Mouse (Mus musculus): ENCODE measurements around the gene Qsox1. TPM values are rescaled to one million over a fixed set of nuclear protein-coding genes. Genes with fewer than 3 reads are reported as not detected.

The Qsox1 gene
- polyA plus RNA-seq (2016; fragmentation: Nextera tagmentation; extraction: Ambion mirVana): 18.5 and 19.8 TPM in 2 replicates

DNA sequence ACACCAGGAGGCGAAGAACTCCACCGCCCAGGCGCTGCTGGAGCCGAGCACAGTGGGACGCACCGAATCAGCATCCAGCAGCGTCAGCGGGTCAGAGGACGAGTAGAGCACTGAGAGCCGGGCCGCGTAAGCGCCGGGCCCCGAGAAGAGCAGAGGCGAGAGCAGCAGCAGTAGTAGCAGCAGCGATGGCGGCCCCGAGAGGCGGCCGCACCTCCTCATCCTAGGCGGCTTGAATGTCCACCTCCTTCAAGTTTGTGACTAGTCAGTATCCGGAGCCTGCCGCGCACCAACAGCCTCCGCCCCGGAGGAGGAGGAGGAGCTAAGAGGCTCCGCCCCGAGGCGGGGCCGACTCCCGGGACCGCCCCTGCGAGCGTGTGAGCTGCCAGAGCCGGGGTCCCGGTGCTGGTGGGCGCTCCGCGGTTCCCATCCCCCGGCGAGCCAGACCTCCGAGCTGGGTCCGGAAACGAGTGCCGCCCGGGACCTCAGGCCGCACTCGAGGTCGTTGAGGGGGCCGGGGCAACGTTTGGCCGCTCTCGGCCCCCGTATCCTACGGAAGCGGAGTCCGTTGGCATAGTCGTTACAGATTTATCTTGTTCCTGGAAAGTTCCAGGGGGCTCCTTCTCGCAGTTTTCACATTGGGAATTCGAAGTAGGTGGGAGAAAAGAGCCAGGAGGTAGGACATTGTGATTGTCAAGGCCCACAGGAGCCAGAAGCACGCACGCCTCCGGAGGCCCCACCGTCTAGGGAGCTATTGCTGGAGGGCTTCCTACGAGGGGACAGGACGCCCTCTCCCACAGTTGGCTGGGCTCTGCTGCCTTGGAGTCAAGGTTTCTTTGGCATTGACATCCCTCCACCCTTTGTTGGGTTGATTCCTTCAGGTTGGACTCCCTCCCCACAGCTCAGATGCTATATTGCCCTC, at the start of gene Qsox1:
Gene Qsox1, minus strand, starts transcription at position 309 of the 919 bp plus-strand sequence.
- peak within 1 kb of the TSS; percentile 17; the same call in 1 of the 2 replicates for H3K27ac ChIP-seq (replicated peaks)
- under 1% methylated on average over 63 of the region's 67 CpGs for WGBS
- ATAC-seq (ENCODE audit: low FRiP score, low read depth): peak; percentile 97

GRCm38 (mm10) chr1:155854926-155855702, 42.4 kb upstream of the Qsox1 start:
- Histone ChIP-seq H3K9ac (replicated peaks) (no peak overlapping the region), H3K9me3 (no peaks in the 10 kb centered on the region), H3K27me3 (no peaks in the 10 kb centered on the region), H3K4me1 (no peaks in the 10 kb centered on the region), H3K36me3 (peaks cover 50% of the 10 kb centered on the region), H3K4me2 (replicated peaks) (no peak overlapping the region), H3K4me3 (no peak overlapping the region), H3K27ac (replicated peaks) (no peak overlapping the region)
- ATAC-seq (ENCODE audit: low FRiP score, low read depth): no peak
- 89% methylated on average over 7 of the region's 7 CpGs for WGBS

More for the DNA sequence above, at the start of gene Qsox1:
- Histone ChIP-seq H3K36me3 (no peaks in the 10 kb centered on the region), H3K4me2 (replicated peaks) (peak within 1 kb of the TSS; percentile 72), H3K4me3 (peak within 1 kb of the TSS; percentile 69), H3K27me3 (peaks cover 7% of the 10 kb centered on the region; the same call in 1 of the 2 replicates), H3K9me3 (no peaks in the 10 kb centered on the region), H3K4me1 (peaks cover 22% of the 10 kb centered on the region), H3K9ac (replicated peaks) (peak within 1 kb of the TSS; percentile 70)

- Histone ChIP-seq H3K9me3 (no peaks in the 10 kb centered on the region), H3K36me3 (peaks cover 45% of the 10 kb centered on the region), H3K4me3 (no peak overlapping the region), H3K9ac (replicated peaks) (no peak overlapping the region), H3K4me2 (replicated peaks) (no peak overlapping the region), H3K27ac (replicated peaks) (no peak overlapping the region), H3K4me1 (no peaks in the 10 kb centered on the region), H3K27me3 (no peaks in the 10 kb centered on the region)
- no peak for ATAC-seq (ENCODE audit: low FRiP score, low read depth)
- WGBS: 94% methylated on average over 5 of the region's 5 CpGs
These were observed 40.3 kb upstream of the Qsox1 start for GRCm38 (mm10) chr1:155853009-155853408.

- no peak overlapping the region for H3K27ac ChIP-seq (replicated peaks)
- no peak overlapping the region for H3K4me2 ChIP-seq (replicated peaks)
- no peaks in the 10 kb centered on the region for H3K9me3 ChIP-seq
- H3K4me3 ChIP-seq: no peak overlapping the region
- H3K36me3 ChIP-seq: peaks cover 39% of the 10 kb centered on the region
- H3K27me3 ChIP-seq: no peaks in the 10 kb centered on the region
- WGBS: 92% methylated on average over 5 of the region's 5 CpGs
- no peak for ATAC-seq (ENCODE audit: low FRiP score, low read depth)
- H3K9ac ChIP-seq (replicated peaks): no peak overlapping the region
- H3K4me1 ChIP-seq: no peaks in the 10 kb centered on the region
These were observed 31.5 kb upstream of the Qsox1 start for GRCm38 (mm10) chr1:155844235-155844634.

DNA sequence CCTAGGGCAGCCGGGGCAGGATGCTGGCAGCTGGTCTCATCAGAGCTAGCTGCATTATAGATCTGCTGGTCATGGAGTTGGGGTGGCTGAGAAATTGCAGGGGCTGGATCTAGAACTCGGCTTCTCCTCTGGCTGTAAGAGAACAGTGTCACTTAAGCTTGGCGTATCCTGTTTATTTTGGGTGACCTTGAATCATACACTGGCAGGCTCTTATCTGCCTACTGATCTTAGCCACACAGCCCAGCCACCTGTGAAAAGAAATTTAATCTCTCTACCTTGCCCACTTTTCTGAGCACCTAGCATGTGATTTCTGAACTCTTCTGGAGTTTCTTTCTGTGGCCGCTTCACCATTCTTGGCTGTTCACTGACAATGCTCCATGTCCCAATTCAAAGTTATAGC, 30.8 kb upstream of the Qsox1 start:
- peaks cover 35% of the 10 kb centered on the region for H3K36me3 ChIP-seq
- 88% methylated on average over 4 of the region's 4 CpGs for WGBS
- no peak overlapping the region for H3K4me3 ChIP-seq

DNA sequence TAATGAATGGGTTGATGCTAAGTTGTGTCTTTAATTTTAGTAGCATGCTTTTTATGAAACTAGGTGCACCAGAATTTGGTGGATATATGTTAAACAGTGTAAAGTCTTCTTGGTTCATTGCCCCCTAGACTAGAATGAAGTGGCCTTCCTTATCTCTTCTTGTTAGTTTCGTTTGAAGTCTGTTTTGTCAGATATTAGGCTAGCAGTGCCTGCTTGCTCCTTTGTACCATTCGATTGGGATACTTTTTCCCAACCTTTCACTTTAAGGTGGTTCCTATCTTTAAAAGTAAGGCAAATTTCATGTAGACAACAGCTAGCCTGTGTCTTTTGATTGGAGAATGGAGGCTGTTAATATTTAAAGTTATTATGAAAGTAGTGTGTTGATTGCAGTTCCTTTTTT, 23.0 kb upstream of the Qsox1 start:
- no peak for ATAC-seq (ENCODE audit: low FRiP score, low read depth)
- no peak overlapping the region for H3K9ac ChIP-seq (replicated peaks)
- H3K9me3 ChIP-seq: no peaks in the 10 kb centered on the region
- no peaks in the 10 kb centered on the region; the same call in 1 of the 2 replicates for H3K36me3 ChIP-seq
- H3K4me3 ChIP-seq: no peak overlapping the region
- H3K27ac ChIP-seq (replicated peaks): no peak overlapping the region
- H3K4me2 ChIP-seq (replicated peaks): no peak overlapping the region
- no peaks in the 10 kb centered on the region for H3K4me1 ChIP-seq
- 77% methylated on average over 2 of the region's 2 CpGs for WGBS
- no peaks in the 10 kb centered on the region for H3K27me3 ChIP-seq

More for the DNA sequence above, 30.8 kb upstream of the Qsox1 start:
- Histone ChIP-seq H3K27me3 (no peaks in the 10 kb centered on the region), H3K27ac (replicated peaks) (no peak overlapping the region), H3K4me1 (no peaks in the 10 kb centered on the region), H3K9ac (replicated peaks) (no peak overlapping the region), H3K4me2 (replicated peaks) (no peak overlapping the region), H3K9me3 (no peaks in the 10 kb centered on the region)
- no peak for ATAC-seq (ENCODE audit: low FRiP score, low read depth)

- Histone ChIP-seq H3K27me3 (no peaks in the 10 kb centered on the region), H3K36me3 (no peaks in the 10 kb centered on the region; the same call in 1 of the 2 replicates), H3K9ac (replicated peaks) (no peak overlapping the region), H3K9me3 (no peaks in the 10 kb centered on the region), H3K4me3 (no peak overlapping the region), H3K4me1 (no peaks in the 10 kb centered on the region), H3K4me2 (replicated peaks) (no peak overlapping the region), H3K27ac (replicated peaks) (no peak overlapping the region)
- 91% methylated on average over 9 of the region's 9 CpGs for WGBS
- ATAC-seq (ENCODE audit: low FRiP score, low read depth): no peak
These were observed 20.9 kb upstream of the Qsox1 start for GRCm38 (mm10) chr1:155833610-155834009.

GRCm38 (mm10) chr1:155831958-155832357, 19.3 kb upstream of the Qsox1 start:
- no peak overlapping the region for H3K4me2 ChIP-seq (replicated peaks)
- H3K4me1 ChIP-seq: no peaks in the 10 kb centered on the region
- no peaks in the 10 kb centered on the region for H3K36me3 ChIP-seq
- H3K27me3 ChIP-seq: no peaks in the 10 kb centered on the region
- no peaks in the 10 kb centered on the region for H3K9me3 ChIP-seq
- H3K9ac ChIP-seq (replicated peaks): no peak overlapping the region
- ATAC-seq (ENCODE audit: low FRiP score, low read depth): no peak
- H3K4me3 ChIP-seq: no peak overlapping the region
- WGBS: 96% methylated on average over 3 of the region's 3 CpGs
- H3K27ac ChIP-seq (replicated peaks): no peak overlapping the region

DNA sequence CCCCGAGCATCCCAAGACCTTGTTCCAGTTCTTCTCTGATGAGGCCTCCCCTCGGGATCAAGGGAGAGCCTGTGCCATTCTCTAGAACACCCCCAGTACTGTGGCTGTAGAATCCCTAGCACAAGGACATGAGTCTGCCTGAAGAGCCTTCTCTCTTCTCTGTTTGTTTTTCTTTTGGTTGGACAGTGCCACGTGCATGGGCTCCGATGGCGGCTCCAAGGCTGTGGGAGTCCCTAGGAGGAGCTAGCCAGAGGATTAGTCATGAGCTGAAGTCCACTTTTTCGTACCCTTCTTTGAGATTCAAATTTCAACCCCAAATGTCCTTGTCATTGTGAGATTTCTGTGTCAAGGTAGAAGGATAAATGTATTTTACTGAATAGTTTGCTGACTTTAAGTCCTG, 18.2 kb upstream of the Qsox1 start:
- Histone ChIP-seq H3K9ac (replicated peaks) (no peak overlapping the region), H3K27ac (replicated peaks) (no peak overlapping the region), H3K36me3 (no peaks in the 10 kb centered on the region), H3K27me3 (no peaks in the 10 kb centered on the region), H3K4me1 (no peaks in the 10 kb centered on the region), H3K9me3 (no peaks in the 10 kb centered on the region), H3K4me3 (no peak overlapping the region), H3K4me2 (replicated peaks) (no peak overlapping the region)
- WGBS: 73% methylated on average over 6 of the region's 6 CpGs
- no peak for ATAC-seq (ENCODE audit: low FRiP score, low read depth)

- H3K4me2 ChIP-seq (replicated peaks): no peak overlapping the region
- no peak for ATAC-seq (ENCODE audit: low FRiP score, low read depth)
- WGBS: 69% methylated on average over 8 of the region's 8 CpGs
- no peaks in the 10 kb centered on the region for H3K27me3 ChIP-seq
- H3K27ac ChIP-seq (replicated peaks): no peak overlapping the region
- no peak overlapping the region for H3K9ac ChIP-seq (replicated peaks)
- no peaks in the 10 kb centered on the region for H3K36me3 ChIP-seq
- H3K4me3 ChIP-seq: no peak overlapping the region
- no peaks in the 10 kb centered on the region for H3K9me3 ChIP-seq
- H3K4me1 ChIP-seq: no peaks in the 10 kb centered on the region
These were observed 15.1 kb upstream of the Qsox1 start for GRCm38 (mm10) chr1:155827703-155828295.

DNA sequence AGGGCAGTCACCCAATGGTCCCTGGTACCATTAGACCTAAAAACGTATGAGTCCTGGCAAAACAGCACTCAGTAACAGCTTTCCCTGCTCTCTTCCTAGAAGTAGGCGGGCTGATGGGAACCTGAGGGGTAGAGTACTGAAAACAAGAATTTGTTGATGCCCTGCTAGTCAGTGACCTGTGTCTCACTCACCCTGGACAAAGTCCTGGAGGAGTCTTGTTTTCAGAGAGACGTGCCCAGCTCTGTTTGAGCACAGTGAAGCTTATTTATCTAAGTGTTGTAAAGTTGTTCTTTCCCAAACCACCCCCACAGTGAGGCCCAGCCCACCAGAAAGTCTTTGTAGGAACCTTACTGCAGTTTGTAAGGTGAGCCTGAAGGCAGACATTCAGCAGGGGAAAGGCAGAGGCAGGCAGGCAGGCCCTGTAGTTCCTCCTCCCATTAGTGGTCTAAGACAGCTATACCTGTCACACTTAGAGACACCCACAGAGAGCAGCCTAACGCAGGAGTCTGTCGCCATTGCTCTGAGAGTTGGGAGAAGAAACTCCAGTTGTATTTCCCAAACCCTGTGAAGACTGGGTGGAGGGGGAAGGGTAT, 14.2 kb upstream of the Qsox1 start:
- no peaks in the 10 kb centered on the region for H3K27me3 ChIP-seq
- no peak overlapping the region for H3K4me3 ChIP-seq
- no peak overlapping the region for H3K4me2 ChIP-seq (replicated peaks)
- H3K9me3 ChIP-seq: no peaks in the 10 kb centered on the region
- WGBS: 62% methylated on average over 5 of the region's 5 CpGs
- no peak for ATAC-seq (ENCODE audit: low FRiP score, low read depth)
- H3K27ac ChIP-seq (replicated peaks): no peak overlapping the region
- no peaks in the 10 kb centered on the region for H3K4me1 ChIP-seq
- H3K9ac ChIP-seq (replicated peaks): no peak overlapping the region
- no peaks in the 10 kb centered on the region for H3K36me3 ChIP-seq
